Mouse (Mus musculus) limb, embryonic 13.5 days (tissue): ENCODE results near the gene Scaf8. TPM values are rescaled to one million over a fixed set of nuclear protein-coding genes. Genes with fewer than 3 reads are reported as not detected.
"Not testable (repeated sequence)": the region's sequence is repeated elsewhere in the genome, so short reads cannot be mapped to it uniquely, and the experiment has no call there.

Experiments used
- ATAC-seq: fragments of 200-750 bp; cut with Nextera tagmentation; 2 replicates; pipeline ENCODE4 v1.8.0; 2017; ENCODE audit warnings: low read depth, moderate number of reproducible peaks, moderate TSS enrichment; ENCODE audit not compliant: low FRiP score
- H3K27ac ChIP-seq: fragments of 300-500 bp; sonication (generic); 2 replicates; pipeline ENCODE4 v1.5.1; 2015; ENCODE audit warnings: inconsistent platforms, mild to moderate bottlenecking, moderate library complexity
- H3K27me3 ChIP-seq: fragments of 300-500 bp; sonication (generic); 2 replicates; pipeline ENCODE4 v1.6.1; 2015; ENCODE audit warnings: mild to moderate bottlenecking, inconsistent platforms
- H3K36me3 ChIP-seq: fragments of 300-500 bp; sonication (generic); 2 replicates; pipeline ENCODE4 v1.6.1; 2015; ENCODE audit warnings: inconsistent platforms, mild to moderate bottlenecking, moderate library complexity
- H3K4me1 ChIP-seq: fragments of 300-500 bp; sonication (generic); 2 replicates; pipeline ENCODE4 v1.6.1; 2015; ENCODE audit warnings: inconsistent platforms
- H3K4me2 ChIP-seq: fragments of 300-500 bp; sonication (generic); replicated peaks from 2 replicates; pipeline ENCODE4 v1.6.1; 2015; ENCODE audit warnings: inconsistent platforms, mild to moderate bottlenecking, moderate library complexity
- H3K4me3 ChIP-seq: fragments of 300-500 bp; sonication (generic); 2 replicates; pipeline ENCODE4 v1.5.1; 2015; ENCODE audit warnings: moderate library complexity, mild to moderate bottlenecking, inconsistent platforms
- H3K9ac ChIP-seq: fragments of 300-500 bp; sonication (generic); 2 replicates; pipeline ENCODE4 v1.6.1; 2015; ENCODE audit warnings: mild to moderate bottlenecking, inconsistent platforms
- H3K9me3 ChIP-seq: fragments of 300-500 bp; sonication (generic); 2 replicates; pipeline ENCODE4 v1.6.1; 2016; ENCODE audit warnings: inconsistent platforms
- WGBS: fragments of 180-500 bp; shearing (Covaris S2); methylation state at CpG from one replicate; pipeline ENCODE4 v1.1.7; 2015; 5-methylcytosine and 5-hydroxymethylcytosine counted together
- polyA plus RNA-seq: library from polyadenylated mRNA; unstranded; fragments of >200 nt; fragmentation: Nextera tagmentation; extraction: Ambion mirVana; gene quantifications from 2 replicates; pipeline ENCODE4 v1.2.1, GENCODE M21; 2015

Scaf8 gene
- 21.0 and 22.4 TPM in 2 replicates for polyA plus RNA-seq

GRCm38 (mm10) chr17:3114720-3115379, at the start of gene Scaf8:
Gene Scaf8, plus strand, starts transcription at chr17:3114972.
- Histone ChIP-seq H3K27me3 (no peaks in the 10 kb centered on the region), H3K9ac (peak within 1 kb of the TSS; percentile 97), H3K27ac (peak within 1 kb of the TSS; percentile 96), H3K36me3 (peaks cover 3% of the 10 kb centered on the region), H3K4me1 (peaks cover 26% of the 10 kb centered on the region), H3K4me3 (peak within 1 kb of the TSS; percentile 92), H3K4me2 (peak within 1 kb of the TSS; percentile 76), H3K9me3 (no peaks in the 10 kb centered on the region)
- under 1% methylated on average over 65 of the region's 91 CpGs for WGBS
- peak; percentile 96 for ATAC-seq

DNA sequence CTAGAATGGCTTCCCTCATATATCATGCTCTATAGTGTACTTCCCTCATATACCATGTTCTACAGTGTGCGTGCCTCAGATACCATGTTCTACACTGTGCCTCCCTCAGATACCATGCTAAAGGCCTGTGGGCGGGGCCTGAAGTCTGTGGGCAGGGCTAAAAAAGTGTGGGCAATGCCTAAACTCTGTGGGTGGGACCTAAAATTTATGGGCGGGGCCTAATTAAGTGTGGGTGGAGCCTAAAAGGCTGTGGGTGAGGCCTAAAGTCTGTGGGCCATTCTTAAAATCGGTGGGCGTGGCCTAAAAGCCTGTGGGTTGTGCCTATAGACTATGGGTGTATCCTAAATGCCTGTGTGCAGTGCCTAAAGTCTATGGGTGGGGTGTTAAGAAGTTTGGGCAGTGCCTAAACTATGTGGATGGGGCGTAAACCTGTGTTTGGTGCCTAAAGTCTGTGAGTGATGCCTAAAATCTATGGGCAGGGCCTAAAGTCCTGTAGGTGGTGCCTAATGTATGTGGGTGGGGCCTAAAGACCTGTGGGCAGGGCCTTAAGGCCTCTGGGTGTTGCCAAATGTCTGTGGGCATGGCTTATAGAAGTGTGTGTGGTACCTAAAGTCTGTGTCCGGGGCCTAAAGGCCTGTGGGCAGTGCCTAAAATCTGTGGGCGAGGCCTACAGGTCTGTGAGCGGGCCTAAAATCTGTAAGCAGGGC, 39.5 kb upstream of the Scaf8 start:
- 93% methylated on average over 9 of the region's 9 CpGs for WGBS
- Histone ChIP-seq H3K4me2 (no peak overlapping the region), H3K27ac (no peak overlapping the region), H3K36me3 (peaks cover 64% of the 10 kb centered on the region), H3K9me3 (peaks cover 19% of the 10 kb centered on the region; the same call in 1 of the 2 replicates), H3K4me3 (no peak overlapping the region), H3K27me3 (no peaks in the 10 kb centered on the region), H3K9ac (no peak overlapping the region), H3K4me1 (no peaks in the 10 kb centered on the region)
- 0 out of 2 replicates have a peak, but pooled peaks have one; percentile 18 for ATAC-seq

- H3K4me2 ChIP-seq, result no peak overlapping the region
- no peak overlapping the region for H3K4me3 ChIP-seq
- 96% methylated on average over 4 of the region's 4 CpGs for WGBS
- peaks cover 16% of the 10 kb centered on the region; the same call in 1 of the 2 replicates for H3K9me3 ChIP-seq
- no peak overlapping the region for H3K27ac ChIP-seq
- H3K36me3 ChIP-seq, result peaks cover 59% of the 10 kb centered on the region
- no peaks in the 10 kb centered on the region for H3K27me3 ChIP-seq
- ATAC-seq, result no peak
- no peaks in the 10 kb centered on the region for H3K4me1 ChIP-seq
- no peak overlapping the region for H3K9ac ChIP-seq
These were observed 38.9 kb upstream of the Scaf8 start for GRCm38 (mm10) chr17:3075873-3076245.

DNA sequence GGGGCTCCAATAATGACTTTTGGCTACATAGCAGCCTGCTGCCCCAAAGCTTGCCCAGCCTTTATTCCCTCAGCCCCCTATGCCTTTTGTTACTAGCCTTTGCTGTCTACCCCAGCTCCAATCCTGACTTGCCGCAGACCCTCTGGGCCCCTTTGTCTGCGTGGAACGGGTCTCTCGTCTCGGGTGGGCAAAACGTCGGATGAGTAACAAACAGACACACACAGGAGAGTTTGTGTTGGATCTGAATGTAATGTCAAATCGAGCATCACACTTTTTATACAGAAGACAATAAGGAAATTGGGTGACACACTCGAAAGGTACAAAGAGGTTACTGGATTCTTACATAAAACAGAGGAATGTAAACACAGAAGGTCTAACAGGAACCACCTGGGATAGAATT, 36.8 kb upstream of the Scaf8 start:
- WGBS, result 92% methylated on average over 9 of the region's 9 CpGs
- not testable (repeated sequence) for H3K4me2 ChIP-seq, ATAC-seq, H3K4me1 ChIP-seq, H3K27ac ChIP-seq, H3K27me3 ChIP-seq, H3K9ac ChIP-seq, H3K4me3 ChIP-seq
- Histone ChIP-seq H3K36me3 (peaks cover 38% of the 10 kb centered on the region), H3K9me3 (peaks cover 11% of the 10 kb centered on the region)

DNA sequence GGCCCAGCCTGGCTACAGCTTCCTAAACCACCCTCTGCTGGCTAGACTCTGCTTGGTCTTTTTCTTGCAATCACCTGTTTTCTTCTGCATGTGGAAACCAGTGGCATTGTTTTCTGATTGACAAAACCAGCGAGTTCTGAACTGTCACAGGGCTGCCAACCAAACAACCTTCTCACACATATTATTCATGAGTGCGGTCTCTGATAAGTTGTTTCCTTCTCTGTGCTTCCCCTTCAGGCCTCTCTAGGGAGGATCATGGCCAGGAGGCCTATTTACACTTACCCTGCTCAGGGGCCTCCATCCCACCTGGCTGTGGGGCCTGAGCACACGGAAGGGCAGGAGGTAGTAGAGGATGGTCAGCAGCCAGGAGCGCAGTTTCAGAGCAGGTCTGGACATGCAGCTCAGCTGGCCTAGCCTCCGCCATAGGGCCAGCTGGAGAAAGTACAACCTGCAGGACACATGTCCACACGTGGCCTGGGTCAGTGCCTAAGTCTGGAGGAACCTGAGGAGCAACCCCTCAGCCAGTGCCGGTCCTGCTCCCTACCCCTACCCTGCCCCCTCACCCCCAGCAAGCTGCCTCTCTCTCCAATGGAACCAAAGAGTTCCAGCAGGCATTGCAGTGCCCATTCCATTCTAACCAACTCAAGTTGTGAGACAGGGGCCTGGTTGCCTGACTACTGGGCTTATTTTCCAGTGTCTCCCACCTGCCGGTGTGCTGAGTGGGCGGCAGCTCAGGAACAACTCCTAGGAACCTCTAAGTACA, 34.0 kb upstream of the Scaf8 start:
- H3K4me1 ChIP-seq, H3K9me3 ChIP-seq, H3K27ac ChIP-seq, H3K4me3 ChIP-seq, H3K36me3 ChIP-seq, ATAC-seq, H3K4me2 ChIP-seq, H3K27me3 ChIP-seq, H3K9ac ChIP-seq: not testable (repeated sequence)
- WGBS, result 80% methylated on average over 7 of the region's 9 CpGs

GRCm38 (mm10) chr17:3081512-3082100, 33.2 kb upstream of the Scaf8 start:
- not testable (repeated sequence) for H3K4me1 ChIP-seq
- ATAC-seq, result peak; percentile 17
- 84% methylated on average over 3 of the region's 3 CpGs for WGBS

GRCm38 (mm10) chr17:3082125-3082755, 32.5 kb upstream of the Scaf8 start:
- not testable (repeated sequence) for H3K9me3 ChIP-seq, H3K27me3 ChIP-seq, H3K27ac ChIP-seq, H3K4me1 ChIP-seq, H3K9ac ChIP-seq, H3K36me3 ChIP-seq
- Histone ChIP-seq H3K4me2 (peak overlapping the region; percentile 55), H3K4me3 (peak overlapping the region; percentile 37; the same call in 1 of the 2 replicates)
- peak; percentile 52 for ATAC-seq
- WGBS, result 79% methylated on average over 7 of the region's 9 CpGs

More at GRCm38 (mm10) chr17:3081512-3082100, 33.2 kb upstream of the Scaf8 start:
- H3K36me3 ChIP-seq, H3K27ac ChIP-seq, H3K27me3 ChIP-seq, H3K9ac ChIP-seq, H3K9me3 ChIP-seq, H3K4me3 ChIP-seq, H3K4me2 ChIP-seq: not testable (repeated sequence)

GRCm38 (mm10) chr17:3082756-3083749, 31.7 kb upstream of the Scaf8 start:
- not testable (repeated sequence) for H3K36me3 ChIP-seq, H3K9ac ChIP-seq, H3K9me3 ChIP-seq, H3K4me1 ChIP-seq, H3K27me3 ChIP-seq, H3K27ac ChIP-seq
- Histone ChIP-seq H3K4me2 (peak overlapping the region; percentile 55), H3K4me3 (peak overlapping the region; percentile 53)
- 3% methylated on average over 24 of the region's 25 CpGs for WGBS
- ATAC-seq, result peak; percentile 0; the same call in 1 of the 2 replicates

DNA sequence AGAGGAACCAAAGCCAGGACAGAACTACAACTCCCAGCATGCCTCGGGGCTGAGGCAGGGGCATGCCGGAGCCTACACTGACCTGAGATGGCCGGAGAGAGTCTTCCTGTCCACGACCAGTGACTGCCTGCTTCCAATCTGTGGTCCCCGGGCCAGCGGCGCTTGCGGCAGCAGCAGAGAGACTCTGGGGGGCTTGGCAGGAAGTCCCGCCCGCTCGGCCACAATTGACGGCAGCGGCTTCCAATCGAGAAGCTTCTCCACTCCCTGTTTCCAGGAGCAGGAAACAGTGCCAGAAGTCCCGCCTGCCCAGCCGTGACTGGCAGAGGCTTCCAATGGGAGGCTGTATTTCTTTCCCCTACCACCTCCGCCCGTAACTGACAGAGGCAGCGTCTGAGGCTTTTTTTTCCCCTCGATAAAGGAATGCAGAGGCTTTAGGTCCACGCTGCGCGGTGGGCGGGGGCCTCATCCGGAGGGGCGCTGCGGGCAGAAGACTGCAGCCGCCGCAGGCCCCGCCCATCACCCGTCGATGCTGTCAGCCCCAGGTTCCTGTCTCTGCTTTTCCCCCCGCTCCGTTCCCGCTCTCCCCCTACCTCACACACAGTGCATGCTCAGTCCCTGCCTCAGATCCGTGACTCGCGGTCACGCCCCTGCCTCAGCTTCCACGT, 30.8 kb upstream of the Scaf8 start:
- under 1% methylated on average over 39 of the region's 40 CpGs for WGBS
- peak overlapping the region; percentile 53 for H3K4me3 ChIP-seq
- H3K4me1 ChIP-seq, result peaks cover 3% of the 10 kb centered on the region; the same call in 1 of the 2 replicates
- H3K27ac ChIP-seq, result peak overlapping the region; percentile 90
- peak overlapping the region; percentile 53; the same call in 1 of the 2 replicates for H3K9ac ChIP-seq
- peak overlapping the region; percentile 68 for H3K4me2 ChIP-seq
- no peaks in the 10 kb centered on the region for H3K27me3 ChIP-seq
- peaks cover 3% of the 10 kb centered on the region; the same call in 1 of the 2 replicates for H3K9me3 ChIP-seq
- peak; percentile 78 for ATAC-seq
- no peaks in the 10 kb centered on the region for H3K36me3 ChIP-seq

DNA sequence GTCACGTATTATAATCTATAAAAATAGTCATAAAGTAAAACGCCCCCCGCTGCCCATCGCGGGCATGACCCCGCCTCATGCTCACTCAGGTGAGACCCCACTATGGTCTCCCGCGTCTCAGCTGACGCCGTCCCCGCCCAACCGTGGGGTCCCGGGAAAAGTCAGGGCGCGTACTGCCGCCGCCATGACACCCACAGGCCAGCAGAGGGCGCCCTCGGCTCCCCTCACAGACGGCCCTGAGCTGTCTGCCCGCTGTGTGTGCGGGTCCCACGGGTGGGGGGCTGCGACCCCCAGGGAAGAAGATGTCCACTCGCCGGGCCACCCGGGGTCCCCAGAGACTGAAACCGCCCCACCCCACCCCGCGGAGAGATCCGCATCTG, 30.2 kb upstream of the Scaf8 start:
- H3K4me1 ChIP-seq, result peaks cover 3% of the 10 kb centered on the region; the same call in 1 of the 2 replicates
- whole genome bisulfite sequencing, result under 1% methylated on average over 31 of the region's 31 CpGs
- ATAC-seq, result peak; percentile 42
- peak overlapping the region; percentile 53 for H3K4me3 ChIP-seq
- no peaks in the 10 kb centered on the region for H3K27me3 ChIP-seq
- H3K27ac ChIP-seq, result peak overlapping the region; percentile 90
- H3K36me3 ChIP-seq, result no peaks in the 10 kb centered on the region
- H3K9ac ChIP-seq, result peak overlapping the region; percentile 74
- peaks cover 3% of the 10 kb centered on the region; the same call in 1 of the 2 replicates for H3K9me3 ChIP-seq
- H3K4me2 ChIP-seq, result peak overlapping the region; percentile 68
